Mouse (Mus musculus) ovary, postnatal 10 days (tissue): ENCODE data around the gene Gm9117.
"Not testable (repeated sequence)": the region's sequence is repeated elsewhere in the genome, so short reads cannot be mapped to it uniquely, and the experiment has no call there.

Source experiments
- DNase-seq: peaks from one replicate; pipeline ENCODE4 v3.0.0; 2022; ENCODE audit warnings: low spot score

Gene Gm9117

DNA sequence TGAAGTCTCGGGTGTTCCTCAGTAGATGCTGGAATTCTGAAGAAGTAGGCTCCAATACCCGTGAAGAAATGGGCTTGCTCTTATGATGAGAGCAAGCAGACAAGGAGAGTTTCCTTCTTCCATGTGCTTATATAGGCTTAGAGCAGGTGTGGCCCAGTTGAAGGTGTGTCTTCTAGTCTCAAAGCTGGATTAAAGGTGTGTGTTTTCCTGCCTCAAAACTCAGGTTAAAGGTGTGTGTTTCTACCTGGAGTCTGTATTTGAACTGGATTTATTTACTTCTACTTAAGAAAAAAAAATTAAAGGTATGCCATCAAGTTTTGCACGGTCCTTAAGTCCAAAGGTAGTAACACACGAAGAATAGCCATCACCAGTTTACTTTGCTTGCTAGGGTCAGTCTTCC is at the start of gene Gm9117:
Gene Gm9117, minus strand, starts transcription at position 101 of the 400 bp plus-strand sequence.
- DNase-seq, result not testable (repeated sequence)

DNA sequence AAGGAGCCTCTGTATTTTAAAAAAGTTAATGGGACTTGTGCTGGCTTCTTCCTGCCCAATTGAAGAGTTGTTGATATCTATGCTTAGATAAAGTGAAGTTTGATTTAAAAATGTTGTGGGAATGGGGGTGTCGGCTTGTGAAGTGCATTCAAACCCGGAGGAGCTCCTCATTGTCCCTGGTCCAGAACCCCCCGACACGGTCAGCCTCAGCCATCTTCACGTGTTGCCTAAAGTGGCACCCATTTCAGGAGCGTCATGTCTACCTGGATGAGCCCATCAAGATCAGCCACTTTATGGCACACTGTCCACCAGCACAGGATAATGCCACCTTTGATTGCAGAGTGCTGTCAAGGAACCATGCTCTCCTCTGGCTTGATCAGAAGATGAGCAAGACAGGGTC is 25.6 kb upstream of the Gm9117 start:
- not testable (repeated sequence) for DNase-seq

DNA sequence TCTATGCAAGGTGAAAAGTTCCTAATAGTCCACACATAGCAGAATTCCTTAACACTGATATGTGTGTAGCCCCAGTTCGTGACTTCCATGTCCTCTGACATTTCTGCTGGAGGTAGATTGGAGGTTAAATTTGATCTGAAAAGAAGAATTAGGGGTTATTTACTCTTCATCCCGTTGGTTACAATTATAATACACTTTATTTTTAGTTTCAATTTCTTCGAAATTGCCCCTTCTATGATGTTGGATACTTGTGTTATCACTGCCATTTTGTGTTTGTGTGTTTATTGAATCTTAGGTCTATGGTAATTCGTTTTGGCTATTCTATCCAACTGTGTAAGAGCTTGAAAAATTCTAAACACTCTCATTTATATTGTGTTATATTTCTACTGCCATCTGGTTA is 17.9 kb upstream of the Gm9117 start, which contains the start of gene Tdpoz5:
Gene Tdpoz5, minus strand, starts transcription at position 101 of the 400 bp plus-strand sequence.
- DNase-seq, result not testable (repeated sequence)

DNA sequence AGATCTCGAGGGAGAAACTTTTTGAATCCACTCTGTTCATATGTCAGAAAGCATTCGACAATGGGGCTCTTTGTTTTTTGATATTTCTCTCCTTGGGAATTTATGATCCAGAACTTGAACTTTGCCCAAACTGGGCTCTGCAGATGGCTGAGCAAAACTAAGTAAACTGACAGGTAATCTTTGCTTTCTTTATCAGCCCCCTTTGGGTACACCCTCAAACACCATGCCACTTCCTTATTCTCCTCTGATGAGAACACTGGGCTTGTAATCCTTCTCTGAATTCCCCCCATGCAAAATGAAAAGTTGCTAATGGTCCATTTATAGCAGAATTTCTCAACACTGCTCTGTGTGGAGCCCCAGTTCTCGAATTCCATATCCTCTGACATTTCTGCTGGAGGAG is 5.0 kb downstream of the Gm9117 start:
- DNase-seq, result not testable (repeated sequence)
